Mouse (Mus musculus): Measurements from ENCODE around the gene Mnt.

Mnt gene

GRCm38 (mm10) chr11:74832503-74833143, 1.9 kb downstream of the Mnt start:
- DNase-seq: peak; percentile 76

- DNase-seq: no peak
Observed at GRCm38 (mm10) chr11:74833536-74834358, 3.0 kb downstream of the Mnt start.

GRCm38 (mm10) chr11:74834359-74834638, 3.6 kb downstream of the Mnt start:
- DNase-seq: no peak

DNA sequence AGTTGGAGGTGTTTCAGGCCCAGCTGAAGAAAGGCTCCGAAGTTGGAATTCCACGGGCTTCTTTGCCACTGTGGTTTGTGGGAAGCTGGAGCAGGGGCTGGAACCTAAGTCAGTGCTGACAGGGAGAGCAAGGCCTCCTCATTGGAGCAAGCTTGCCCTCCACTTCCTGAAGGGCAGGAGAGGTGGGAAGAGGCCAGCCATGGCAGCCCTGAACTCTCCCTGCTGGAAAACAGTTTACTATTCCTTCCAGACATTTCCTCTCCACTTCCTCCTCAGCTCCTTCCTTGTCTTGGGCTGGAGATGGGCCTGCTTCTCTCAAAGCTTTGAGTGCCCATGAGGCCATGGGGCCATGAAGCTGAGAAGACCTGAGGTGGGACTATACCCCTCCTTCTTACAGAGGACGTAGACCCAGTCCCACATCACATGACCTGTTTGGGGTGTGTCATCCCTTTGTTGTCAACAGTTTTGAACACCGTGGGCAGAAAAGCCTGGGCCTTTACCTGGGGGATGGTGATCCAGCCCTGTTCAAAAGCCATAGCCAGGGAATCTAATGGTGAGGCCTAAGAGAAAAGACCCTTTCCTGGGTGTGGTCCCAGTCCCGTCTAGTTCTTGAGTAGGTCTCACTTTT, 4.0 kb downstream of the Mnt start:
- no peak for DNase-seq

DNA sequence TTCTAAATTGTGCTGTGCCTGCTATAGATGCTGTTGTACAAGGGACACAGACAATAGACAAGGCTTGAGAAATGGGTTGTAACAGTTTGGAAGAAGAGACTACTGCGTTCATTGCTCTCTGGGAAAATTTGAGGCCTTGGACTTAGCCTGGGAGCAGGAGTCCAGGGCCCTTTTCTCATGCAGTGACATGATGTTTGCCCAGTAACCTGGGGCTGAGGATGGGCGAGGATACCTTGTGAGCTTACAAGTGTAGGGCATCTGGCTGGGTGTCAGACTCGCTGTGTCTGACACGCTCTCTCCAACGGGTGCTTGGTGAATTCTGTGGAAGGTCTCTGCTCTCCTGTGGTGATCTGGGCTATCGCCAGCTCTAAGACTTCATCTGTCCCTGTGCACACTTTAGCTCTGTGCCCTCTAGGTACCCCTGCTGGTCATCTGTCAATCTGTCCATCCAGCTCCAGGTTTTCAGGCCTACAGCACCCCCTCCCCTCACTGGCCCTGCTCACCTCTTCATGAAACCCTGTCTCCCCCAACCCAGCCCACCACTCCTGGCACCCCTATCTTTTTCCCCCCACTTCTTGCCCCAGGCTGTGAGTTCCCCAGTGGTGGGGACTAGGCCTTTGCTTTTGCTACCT, 5.0 kb downstream of the Mnt start:
- DNase-seq: no peak

DNA sequence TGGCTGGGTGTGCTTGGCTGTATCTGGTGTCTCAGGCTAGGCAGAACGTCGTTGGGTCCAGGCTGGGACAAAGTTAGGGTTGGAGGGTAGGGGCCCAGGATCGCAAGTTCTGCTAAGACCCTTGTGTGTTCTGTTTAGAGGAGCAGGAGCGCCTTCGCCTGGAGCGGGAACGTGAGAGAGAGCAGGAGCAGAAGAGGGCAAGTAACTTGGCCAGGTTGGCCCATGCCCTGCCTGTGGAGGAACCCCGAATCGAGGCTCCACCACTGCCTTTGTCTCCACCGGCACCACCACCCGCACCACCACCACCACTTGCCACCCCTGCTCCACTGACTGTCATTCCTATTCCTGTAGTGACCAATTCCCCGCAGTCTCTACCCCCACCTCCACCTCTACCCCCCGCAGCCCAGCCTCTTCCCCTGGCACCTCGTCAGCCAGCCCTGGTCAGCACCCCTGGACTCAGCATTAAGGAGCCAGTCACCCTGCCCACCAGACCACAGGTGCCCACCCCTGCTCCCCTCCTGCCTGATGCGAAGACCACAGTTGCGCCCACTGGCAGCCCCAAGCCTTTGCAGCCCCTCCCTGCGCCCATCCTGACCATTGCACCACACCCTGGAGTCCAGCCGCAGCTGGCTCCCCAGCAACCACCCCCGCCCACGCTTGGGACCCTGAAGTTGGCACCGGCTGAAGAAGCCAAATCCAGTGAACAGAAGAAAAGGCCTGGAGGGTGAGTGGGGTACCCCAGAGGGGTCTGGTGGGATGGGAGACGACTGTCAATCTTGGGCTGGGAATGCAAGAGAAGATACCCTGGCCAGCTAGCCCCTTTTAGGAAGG, 5.7 kb downstream of the Mnt start:
- DNase-seq: no peak

- no peak for DNase-seq
Observed at GRCm38 (mm10) chr11:74837056-74837693, 6.5 kb downstream of the Mnt start.

- DNase-seq: peak; percentile 94
Observed at GRCm38 (mm10) chr11:74837694-74838431, 7.1 kb downstream of the Mnt start.

DNA sequence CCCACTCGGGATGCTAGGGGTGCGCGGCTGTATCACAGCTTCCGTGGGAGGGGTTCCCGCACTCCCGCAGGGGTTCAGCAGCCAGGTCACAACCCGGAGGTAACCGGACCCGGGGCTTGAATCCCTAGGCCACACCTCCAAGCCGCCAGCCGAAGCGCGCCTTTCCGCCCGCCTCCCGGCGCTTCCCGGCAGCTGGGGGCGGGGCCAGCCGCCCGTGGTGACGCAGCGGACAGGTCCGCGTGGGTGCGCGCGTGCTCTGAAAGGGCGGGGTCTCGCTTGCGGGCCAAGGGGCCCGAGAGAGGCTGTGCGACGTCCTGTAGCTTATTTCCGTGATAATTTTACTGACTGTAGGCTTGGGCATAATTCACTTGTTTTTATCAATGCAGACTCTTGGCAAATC, 7.7 kb downstream of the Mnt start:
- DNase-seq: peak; percentile 93

- DNase-seq: no peak
Observed at GRCm38 (mm10) chr11:74838971-74839370, 8.3 kb downstream of the Mnt start.

GRCm38 (mm10) chr11:74839860-74840715, 9.4 kb downstream of the Mnt start:
- DNase-seq: no peak

DNA sequence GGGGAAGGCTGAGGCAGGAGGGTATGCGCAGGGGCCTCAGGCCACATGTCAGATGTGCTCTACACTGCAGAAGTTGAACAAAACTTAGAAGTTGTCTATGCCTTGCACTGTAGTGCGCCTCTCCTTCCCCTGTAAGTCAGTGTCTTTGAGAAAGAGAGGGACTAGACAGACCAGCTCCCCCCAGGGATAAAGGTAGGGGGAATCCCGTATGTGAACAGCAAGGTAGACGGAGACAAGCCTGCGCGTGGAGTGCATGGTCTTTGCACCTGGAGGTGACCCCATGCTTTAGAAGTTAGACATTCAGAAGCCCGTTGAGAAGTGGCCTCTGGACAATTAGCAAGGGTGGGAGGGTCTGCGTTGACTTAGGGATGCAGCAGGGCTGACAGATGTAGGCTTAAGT, 10.0 kb downstream of the Mnt start:
- no peak for DNase-seq

- DNase-seq: no peak
Observed at GRCm38 (mm10) chr11:74841366-74841765, 10.6 kb downstream of the Mnt start.

GRCm38 (mm10) chr11:74842045-74842444, 11.3 kb downstream of the Mnt start:
- DNase-seq: no peak

DNA sequence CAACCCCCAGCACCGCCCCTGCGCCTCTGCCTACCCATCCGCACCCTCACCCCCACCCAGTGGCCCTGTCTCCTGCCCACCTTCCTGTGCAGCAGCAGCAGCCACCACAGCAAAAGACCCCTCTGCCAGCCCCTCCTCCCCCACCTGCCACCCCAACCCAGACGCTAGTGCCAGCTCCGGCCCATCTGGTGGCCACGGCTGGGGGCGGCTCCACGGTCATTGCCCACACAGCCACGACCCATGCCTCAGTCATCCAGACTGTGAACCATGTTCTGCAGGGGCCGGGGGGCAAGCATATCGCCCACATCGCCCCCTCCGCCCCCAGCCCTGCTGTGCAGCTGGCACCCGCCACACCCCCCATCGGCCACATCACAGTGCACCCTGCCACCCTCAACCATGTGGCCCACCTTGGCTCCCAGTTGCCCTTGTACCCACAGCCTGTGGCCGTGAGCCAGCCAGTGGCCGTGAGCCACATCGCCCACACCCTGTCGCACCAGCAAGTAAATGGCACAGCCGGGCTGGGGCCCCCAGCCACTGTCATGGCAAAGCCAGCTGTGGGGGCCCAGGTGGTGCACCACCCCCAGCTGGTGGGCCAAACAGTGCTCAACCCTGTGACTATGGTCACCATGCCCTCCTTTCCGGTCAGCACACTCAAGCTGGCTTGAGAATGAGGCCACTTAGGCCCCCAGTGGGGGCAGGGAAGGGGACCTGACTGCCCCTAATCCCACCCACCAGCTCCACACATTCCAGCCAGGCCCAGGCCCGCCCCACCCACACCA, 12.1 kb downstream of the Mnt start:
- DNase-seq: no peak

GRCm38 (mm10) chr11:74843435-74843714, 12.7 kb downstream of the Mnt start:
- no peak for DNase-seq

DNA sequence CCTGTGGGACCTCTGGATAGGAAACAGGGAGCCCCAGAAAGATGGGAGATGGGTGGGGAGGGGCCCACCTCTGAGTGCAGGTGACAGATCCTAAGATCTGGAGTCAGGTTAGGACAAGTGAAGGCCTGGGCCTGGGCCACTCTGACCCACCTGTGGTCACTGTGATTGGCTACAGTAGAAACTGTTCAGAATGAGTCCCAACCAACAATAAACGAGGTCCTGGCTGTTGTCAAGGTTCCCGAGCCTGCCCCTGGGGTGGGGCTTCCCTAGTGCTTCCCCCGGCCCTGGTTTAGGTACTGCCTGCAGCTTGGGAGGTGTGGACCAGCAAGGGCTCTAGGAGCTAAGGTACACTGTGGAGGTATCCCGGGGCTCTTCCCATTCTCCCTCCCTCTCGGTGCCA, 13.0 kb downstream of the Mnt start:
- DNase-seq: no peak

DNA sequence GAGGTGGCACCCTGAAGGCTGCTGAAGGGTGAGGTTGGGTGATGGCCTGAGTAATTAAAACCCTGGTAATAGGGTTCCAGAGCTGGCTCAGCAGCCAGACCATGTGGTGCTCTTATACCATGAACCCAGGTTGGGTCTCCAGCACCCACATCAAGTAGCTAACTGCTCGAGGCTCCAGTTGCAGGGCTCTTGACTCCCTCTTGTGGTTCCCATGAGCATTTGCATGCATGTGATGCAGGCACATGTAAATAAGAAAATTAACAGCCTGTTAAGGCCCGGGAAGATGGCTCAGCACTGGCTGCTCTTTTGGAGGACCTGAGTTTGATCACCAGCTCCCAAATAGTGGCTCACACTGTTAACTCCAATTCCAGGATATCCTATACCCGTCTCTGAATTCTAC, 15.1 kb downstream of the Mnt start:
- DNase-seq: no peak

- peak; percentile 64 for DNase-seq
Observed at GRCm38 (mm10) chr11:74847919-74848521, 17.3 kb downstream of the Mnt start.
